Comparison of ENCODE assay signal across 8 mouse cellular contexts in genomic region chr8:70158069-70158853, GRCm38 (mm10). TPM values are rescaled to one million over a fixed set of nuclear protein-coding genes. Genes with fewer than 3 reads are reported as not detected.
DNase-seq lines count a peak whose midpoint lies in the region; ATAC-seq and TF ChIP-seq lines count a peak whose summit lies in the region.

No protein-coding gene starts in this region.

- peak overlapping the region; percentile 38 for H3K9ac ChIP-seq in intestine, embryonic 15.5 days
- H3K9ac ChIP-seq in limb, embryonic 15.5 days, result no peak overlapping the region
- H3K9ac ChIP-seq in midbrain, postnatal 0 days (replicated peaks; ENCODE audit: low read length, poor library complexity, severe bottlenecking), result peak overlapping the region; percentile 57

- peak overlapping the region; percentile 95 for H3K4me2 ChIP-seq in intestine, embryonic 15.5 days (replicated peaks)
- peak overlapping the region; percentile 82 for H3K4me2 ChIP-seq in limb, embryonic 15.5 days
- peak overlapping the region; percentile 83 for H3K4me2 ChIP-seq in midbrain, postnatal 0 days (ENCODE audit: low read depth, low read length, poor library complexity, severe bottlenecking)

- ATAC-seq in intestine, embryonic 15.5 days, result peak; percentile 95
- ATAC-seq in limb, embryonic 15.5 days (ENCODE audit: insufficient number of reproducible peaks, low FRiP score, low TSS enrichment, low read depth), result peak; percentile 84
- ATAC-seq in midbrain, postnatal 0 days (ENCODE audit: low FRiP score), result peak; percentile 91

- no peak overlapping the region for H3K27ac ChIP-seq in intestine, embryonic 15.5 days
- no peak overlapping the region for H3K27ac ChIP-seq in limb, embryonic 15.5 days
- no peak overlapping the region; the same call in 1 of the 2 replicates for H3K27ac ChIP-seq in midbrain, postnatal 0 days (ENCODE audit: low read depth, low read length)

- H3K9me3 ChIP-seq in intestine, embryonic 15.5 days, result no peaks in the 10 kb centered on the region
- H3K9me3 ChIP-seq in limb, embryonic 15.5 days, result no peaks in the 10 kb centered on the region
- H3K9me3 ChIP-seq in midbrain, postnatal 0 days (ENCODE audit: low read length), result no peaks in the 10 kb centered on the region

- TF ChIP-seq CTCF in midbrain, postnatal 0 days (IDR thresholded peaks at IDR 0.05), result no peak; the same call in 1 of the 2 replicates

- peak; percentile 66 to 74 for DNase-seq in left cerebral cortex, adult 18-20 months (ENCODE audit: low spot score in 2 of 2)
- no peak for DNase-seq in left cerebral cortex, adult 8-10 months (ENCODE audit: low spot score in 2 of 2)
- peak; percentile 89 for DNase-seq in embryo, embryonic 11 days
- DNase-seq in gastrocnemius, postnatal 36 days, result peak; percentile 51 to 55
- DNase-seq in midbrain, postnatal 0 days (ENCODE audit: low spot score), result peak; percentile 78
- peak; percentile 52 to 71 for DNase-seq in spleen, postnatal 14 days (ENCODE audit: low spot score in 2 of 2)

- H3K4me3 ChIP-seq in intestine, embryonic 15.5 days (replicated peaks), result peak overlapping the region; percentile 51
- H3K4me3 ChIP-seq in limb, embryonic 15.5 days, result peak overlapping the region; percentile 51
- H3K4me3 ChIP-seq in midbrain, postnatal 0 days (ENCODE audit: low read depth, low read length), result peak overlapping the region; percentile 53

- H3K36me3 ChIP-seq in intestine, embryonic 15.5 days, result no peaks in the 10 kb centered on the region
- no peaks in the 10 kb centered on the region for H3K36me3 ChIP-seq in limb, embryonic 15.5 days
- no peaks in the 10 kb centered on the region for H3K36me3 ChIP-seq in midbrain, postnatal 0 days (ENCODE audit: insufficient read depth, low read length)

- intact Hi-C loops in gastrocnemius, postnatal 36 days (cut with DNase I), result no loop called here

- H3K4me1 ChIP-seq in intestine, embryonic 15.5 days (replicated peaks), result 0 out of 2 replicates have a peak, but pooled peaks cover 5% of the 10 kb centered on the region
- peaks cover 14% of the 10 kb centered on the region for H3K4me1 ChIP-seq in limb, embryonic 15.5 days
- H3K4me1 ChIP-seq in midbrain, postnatal 0 days (ENCODE audit: insufficient read depth, low read length), result no peaks in the 10 kb centered on the region

- no peaks in the 10 kb centered on the region for H3K27me3 ChIP-seq in intestine, embryonic 15.5 days (replicated peaks)
- no peaks in the 10 kb centered on the region; the same call in 1 of the 2 replicates for H3K27me3 ChIP-seq in limb, embryonic 15.5 days
- no peaks in the 10 kb centered on the region for H3K27me3 ChIP-seq in midbrain, postnatal 0 days (ENCODE audit: insufficient read depth, low read length)

- 9% methylated on average over 40 of the region's 40 CpGs for WGBS in intestine, embryonic 15.5 days
- WGBS in limb, embryonic 15.5 days, result 10% methylated on average over 35 of the region's 40 CpGs
- WGBS in midbrain, postnatal 0 days, result 12% methylated on average over 40 of the region's 40 CpGs

RNA-seq across cellular contexts. Expression of gene Tmem161a, which starts 13.9 kb away (rescaled TPM):
- total RNA-seq in left cerebral cortex, adult 18-20 months (2021), result 10 to 100 TPM; 45.2 to 46.2 TPM
- 10 to 100 TPM; 40.2 to 49.8 (median 43.4) TPM for total RNA-seq in left cerebral cortex, adult 8-10 months (2022)
- 10 to 100 TPM; 75.3 to 75.9 TPM for total RNA-seq in gastrocnemius, postnatal 36 days (2021)
- 55.7 and 64.3 TPM in 2 replicates for polyA plus RNA-seq in intestine, embryonic 15.5 days (2015; fragmentation: Nextera tagmentation; extraction: Ambion mirVana)
- 64.9 and 74.3 TPM in 2 replicates for polyA plus RNA-seq in limb, embryonic 15.5 days (2015; fragmentation: Nextera tagmentation; extraction: Ambion mirVana)
- 52.4 and 64.8 TPM in 2 replicates for total RNA-seq in midbrain, postnatal 0 days (2014; rRNA removed)
- polyA plus RNA-seq in midbrain, postnatal 0 days (2015; fragmentation: Nextera tagmentation; extraction: Ambion mirVana), result 49.5 and 51.6 TPM in 2 replicates

RNA-seq across cellular contexts. Expression of gene Mef2b, which starts 18.8 kb away (rescaled TPM):
- not detected for total RNA-seq in left cerebral cortex, adult 18-20 months (2021)
- total RNA-seq in left cerebral cortex, adult 8-10 months (2022), result under 1 TPM in 2 of 4 experiments, not detected in 2; 0.27 to 0.58 TPM
- total RNA-seq in gastrocnemius, postnatal 36 days (2021), result under 1 TPM; 0.28 to 0.32 TPM
- 0.11 TPM in 1 of 2 replicates, not detected in the other for polyA plus RNA-seq in intestine, embryonic 15.5 days (2015; fragmentation: Nextera tagmentation; extraction: Ambion mirVana)
- 0.19 and 0.48 TPM in 2 replicates for polyA plus RNA-seq in limb, embryonic 15.5 days (2015; fragmentation: Nextera tagmentation; extraction: Ambion mirVana)
- total RNA-seq in midbrain, postnatal 0 days (2014; rRNA removed), result 0.55 and 1.1 TPM in 2 replicates
- 1.5 TPM in 2 replicates for polyA plus RNA-seq in midbrain, postnatal 0 days (2015; fragmentation: Nextera tagmentation; extraction: Ambion mirVana)

RNA-seq across cellular contexts. Expression of gene Borcs8, which starts 19.0 kb away (rescaled TPM):
- total RNA-seq in left cerebral cortex, adult 18-20 months (2021), result 10 to 100 TPM; 47.7 to 48.0 TPM
- total RNA-seq in left cerebral cortex, adult 8-10 months (2022), result 10 to 100 TPM; 36.6 to 48.0 (median 42.9) TPM
- 10 to 100 TPM; 14.2 to 16.3 TPM for total RNA-seq in gastrocnemius, postnatal 36 days (2021)
- polyA plus RNA-seq in intestine, embryonic 15.5 days (2015; fragmentation: Nextera tagmentation; extraction: Ambion mirVana), result 34.6 and 40.1 TPM in 2 replicates
- 54.1 and 55.2 TPM in 2 replicates for polyA plus RNA-seq in limb, embryonic 15.5 days (2015; fragmentation: Nextera tagmentation; extraction: Ambion mirVana)
- total RNA-seq in midbrain, postnatal 0 days (2014; rRNA removed), result 91.1 and 98.3 TPM in 2 replicates
- 49.8 and 58.6 TPM in 2 replicates for polyA plus RNA-seq in midbrain, postnatal 0 days (2015; fragmentation: Nextera tagmentation; extraction: Ambion mirVana)

RNA-seq across cellular contexts. Expression of gene Rfxank, which starts 19.3 kb away (rescaled TPM):
- 10 to 100 TPM; 11.7 to 14.9 TPM for total RNA-seq in left cerebral cortex, adult 18-20 months (2021)
- total RNA-seq in left cerebral cortex, adult 8-10 months (2022), result 10 to 100 TPM; 15.1 to 19.6 (median 16.4) TPM
- total RNA-seq in gastrocnemius, postnatal 36 days (2021), result 1 to 10 TPM; 6.2 to 9.3 TPM
- 11.7 and 12.3 TPM in 2 replicates for polyA plus RNA-seq in intestine, embryonic 15.5 days (2015; fragmentation: Nextera tagmentation; extraction: Ambion mirVana)
- polyA plus RNA-seq in limb, embryonic 15.5 days (2015; fragmentation: Nextera tagmentation; extraction: Ambion mirVana), result 20.2 and 20.9 TPM in 2 replicates
- 9.8 and 12.3 TPM in 2 replicates for total RNA-seq in midbrain, postnatal 0 days (2014; rRNA removed)
- 7.4 and 9.3 TPM in 2 replicates for polyA plus RNA-seq in midbrain, postnatal 0 days (2015; fragmentation: Nextera tagmentation; extraction: Ambion mirVana)

RNA-seq across cellular contexts. Expression of gene Nr2c2ap, which starts 27.1 kb away (rescaled TPM):
- 10 to 100 TPM; 23.7 to 25.5 TPM for total RNA-seq in left cerebral cortex, adult 18-20 months (2021)
- total RNA-seq in left cerebral cortex, adult 8-10 months (2022), result 10 to 100 TPM; 23.8 to 29.4 (median 26.5) TPM
- total RNA-seq in gastrocnemius, postnatal 36 days (2021), result 1 to 10 TPM; 4.3 to 4.6 TPM
- polyA plus RNA-seq in intestine, embryonic 15.5 days (2015; fragmentation: Nextera tagmentation; extraction: Ambion mirVana), result 47.4 and 48.9 TPM in 2 replicates
- polyA plus RNA-seq in limb, embryonic 15.5 days (2015; fragmentation: Nextera tagmentation; extraction: Ambion mirVana), result 31.2 and 33.3 TPM in 2 replicates
- total RNA-seq in midbrain, postnatal 0 days (2014; rRNA removed), result 5.4 and 7.7 TPM in 2 replicates
- 42.1 and 44.1 TPM in 2 replicates for polyA plus RNA-seq in midbrain, postnatal 0 days (2015; fragmentation: Nextera tagmentation; extraction: Ambion mirVana)

Comparison
In these comparisons a context has a peak if more than half of its experiments do, and no peak if none do; other contexts are left out.
1. DNase-seq: peak in left cerebral cortex, adult 18-20 months (2 of 2), embryo, embryonic 11 days (single experiment), gastrocnemius, postnatal 36 days (2 of 2), midbrain, postnatal 0 days (single experiment) and spleen, postnatal 14 days (2 of 2); none in left cerebral cortex, adult 8-10 months (0 of 2).
2. Peak in every context shown above with its lines, with median percentiles within 50 percentile points of each other: ATAC-seq, H3K4me2 ChIP-seq and H3K4me3 ChIP-seq.